Mouse (Mus musculus) midbrain, embryonic 10.5 days (tissue): ENCODE data around the gene Abhd6. TPM values are rescaled to one million over a fixed set of nuclear protein-coding genes. Genes with fewer than 3 reads are reported as not detected.

Experiments used
- DNase-seq: peaks from one replicate; pipeline ENCODE4 v3.0.0-alpha.2; 2017; ENCODE audit warnings: low spot score
- H3K27ac ChIP-seq: fragments of 300-500 bp; sonication (generic); replicated peaks from 2 replicates; pipeline ENCODE4 v1.5.1; 2016; ENCODE audit warnings: mild to moderate bottlenecking
- H3K27me3 ChIP-seq: fragments of 300-500 bp; sonication (generic); 2 replicates; pipeline ENCODE4 v1.6.1; 2016; ENCODE audit warnings: low read depth, mild to moderate bottlenecking; ENCODE audit not compliant: poor library complexity, severe bottlenecking
- H3K36me3 ChIP-seq: fragments of 300-500 bp; sonication (generic); 2 replicates; pipeline ENCODE4 v1.6.1; 2016; ENCODE audit warnings: mild to moderate bottlenecking, moderate library complexity
- H3K4me1 ChIP-seq: fragments of 300-500 bp; sonication (generic); 2 replicates; pipeline ENCODE4 v1.6.1; 2016
- H3K4me3 ChIP-seq: fragments of 300-500 bp; sonication (generic); 2 replicates; pipeline ENCODE4 v1.5.1; 2016; ENCODE audit warnings: mild to moderate bottlenecking, moderate library complexity
- H3K9me3 ChIP-seq: fragments of 300-500 bp; sonication (generic); replicated peaks from 2 replicates; pipeline ENCODE4 v1.6.1; 2016; ENCODE audit warnings: mild to moderate bottlenecking
- WGBS: fragments of 180-500 bp; shearing (Covaris S2); methylation state at CpG from one replicate; pipeline ENCODE4 v1.1.7; 2016; 5-methylcytosine and 5-hydroxymethylcytosine counted together
- polyA plus RNA-seq: library from polyadenylated mRNA; unstranded; fragments of >200 nt; fragmentation: Nextera tagmentation; extraction: Ambion mirVana; gene quantifications from 2 replicates; pipeline ENCODE4 v1.2.1, GENCODE M21; 2016

The Abhd6 gene
- polyA plus RNA-seq, 1 experiment from 2014 or later = 14.7 TPM

- DNase-seq = no peak
- WGBS = 88% methylated on average over 12 of the region's 12 CpGs
- Histone ChIP-seq H3K27ac (no peak overlapping the region), H3K4me3 (no peak overlapping the region), H3K36me3 (0 out of 2 replicates have a peak, but pooled peaks cover 4% of the 10 kb centered on the region), H3K9me3 (no peaks in the 10 kb centered on the region), H3K4me1 (no peaks in the 10 kb centered on the region), H3K27me3 (no peaks in the 10 kb centered on the region)
Observed at GRCm38 (mm10) chr14:8040911-8041678, 38.4 kb downstream of the Abhd6 start.

GRCm38 (mm10) chr14:8042120-8042519 lies 39.4 kb downstream of the Abhd6 start:
- 92% methylated on average over 2 of the region's 2 CpGs for WGBS

GRCm38 (mm10) chr14:8042577-8042976 lies 39.9 kb downstream of the Abhd6 start:
- Histone ChIP-seq H3K4me3 (no peak overlapping the region), H3K27me3 (no peaks in the 10 kb centered on the region), H3K9me3 (no peaks in the 10 kb centered on the region), H3K36me3 (peaks cover 13% of the 10 kb centered on the region), H3K27ac (no peak overlapping the region), H3K4me1 (no peaks in the 10 kb centered on the region)
- WGBS = 96% methylated on average over 9 of the region's 9 CpGs
- DNase-seq = no peak

More at GRCm38 (mm10) chr14:8042120-8042519, 39.4 kb downstream of the Abhd6 start:
- Histone ChIP-seq H3K4me3 (no peak overlapping the region), H3K27me3 (no peaks in the 10 kb centered on the region), H3K36me3 (peaks cover 11% of the 10 kb centered on the region), H3K27ac (no peak overlapping the region), H3K4me1 (no peaks in the 10 kb centered on the region), H3K9me3 (no peaks in the 10 kb centered on the region)
- DNase-seq = no peak

GRCm38 (mm10) chr14:8044330-8044729 lies 41.6 kb downstream of the Abhd6 start:
- Histone ChIP-seq H3K27me3 (no peaks in the 10 kb centered on the region), H3K9me3 (no peaks in the 10 kb centered on the region), H3K4me1 (no peaks in the 10 kb centered on the region), H3K27ac (no peak overlapping the region), H3K4me3 (no peak overlapping the region), H3K36me3 (peaks cover 17% of the 10 kb centered on the region)
- no peak for DNase-seq
- WGBS = 65% methylated on average over 8 of the region's 8 CpGs

GRCm38 (mm10) chr14:8044786-8045185 lies 42.1 kb downstream of the Abhd6 start:
- Histone ChIP-seq H3K4me1 (no peaks in the 10 kb centered on the region), H3K27me3 (no peaks in the 10 kb centered on the region), H3K4me3 (no peak overlapping the region), H3K9me3 (no peaks in the 10 kb centered on the region), H3K36me3 (peaks cover 21% of the 10 kb centered on the region), H3K27ac (no peak overlapping the region)
- DNase-seq = no peak
- WGBS = 87% methylated on average over 6 of the region's 6 CpGs

- DNase-seq = no peak
- H3K4me1 ChIP-seq = no peaks in the 10 kb centered on the region
- H3K36me3 ChIP-seq = peaks cover 25% of the 10 kb centered on the region
- 84% methylated on average over 11 of the region's 11 CpGs for WGBS
- H3K27me3 ChIP-seq = no peaks in the 10 kb centered on the region
- no peak overlapping the region for H3K27ac ChIP-seq
- no peak overlapping the region for H3K4me3 ChIP-seq
- no peaks in the 10 kb centered on the region for H3K9me3 ChIP-seq
Observed at GRCm38 (mm10) chr14:8045187-8045846, 42.6 kb downstream of the Abhd6 start.

GRCm38 (mm10) chr14:8046839-8047238 lies 44.1 kb downstream of the Abhd6 start:
- 92% methylated on average over 6 of the region's 6 CpGs for WGBS
- Histone ChIP-seq H3K27ac (no peak overlapping the region), H3K4me3 (no peak overlapping the region), H3K27me3 (no peaks in the 10 kb centered on the region), H3K9me3 (no peaks in the 10 kb centered on the region), H3K36me3 (peaks cover 28% of the 10 kb centered on the region), H3K4me1 (no peaks in the 10 kb centered on the region)
- DNase-seq = no peak

- no peaks in the 10 kb centered on the region for H3K9me3 ChIP-seq
- peaks cover 33% of the 10 kb centered on the region for H3K36me3 ChIP-seq
- no peak overlapping the region for H3K27ac ChIP-seq
- WGBS = 93% methylated on average over 10 of the region's 10 CpGs
- H3K4me1 ChIP-seq = peaks cover 5% of the 10 kb centered on the region
- H3K4me3 ChIP-seq = no peak overlapping the region
- H3K27me3 ChIP-seq = no peaks in the 10 kb centered on the region
- DNase-seq = no peak
Observed at GRCm38 (mm10) chr14:8049334-8049733, 46.6 kb downstream of the Abhd6 start.

GRCm38 (mm10) chr14:8051869-8052268 lies 49.2 kb downstream of the Abhd6 start:
- Histone ChIP-seq H3K27ac (no peak overlapping the region), H3K36me3 (peaks cover 31% of the 10 kb centered on the region), H3K4me1 (peaks cover 11% of the 10 kb centered on the region), H3K4me3 (no peak overlapping the region), H3K27me3 (no peaks in the 10 kb centered on the region), H3K9me3 (no peaks in the 10 kb centered on the region)
- no peak for DNase-seq
- WGBS = 87% methylated on average over 2 of the region's 2 CpGs

- Histone ChIP-seq H3K27ac (no peak overlapping the region), H3K9me3 (no peaks in the 10 kb centered on the region), H3K36me3 (peaks cover 26% of the 10 kb centered on the region), H3K4me3 (no peak overlapping the region), H3K4me1 (peaks cover 11% of the 10 kb centered on the region), H3K27me3 (no peaks in the 10 kb centered on the region)
- WGBS = 97% methylated on average over 7 of the region's 7 CpGs
- DNase-seq = no peak
Observed at GRCm38 (mm10) chr14:8052661-8053060, 50.0 kb downstream of the Abhd6 start.

- WGBS = 22% methylated on average over 17 of the region's 17 CpGs
Observed at GRCm38 (mm10) chr14:8054310-8055102, 51.8 kb downstream of the Abhd6 start.

GRCm38 (mm10) chr14:8056076-8056475 lies 53.4 kb downstream of the Abhd6 start:
- peaks cover 13% of the 10 kb centered on the region; the same call in 1 of the 2 replicates for H3K36me3 ChIP-seq
- no peak overlapping the region for H3K27ac ChIP-seq
- no peak overlapping the region for H3K4me3 ChIP-seq
- peaks cover 11% of the 10 kb centered on the region for H3K4me1 ChIP-seq
- DNase-seq = no peak
- WGBS = 89% methylated on average over 5 of the region's 5 CpGs
- H3K27me3 ChIP-seq = no peaks in the 10 kb centered on the region
- no peaks in the 10 kb centered on the region for H3K9me3 ChIP-seq

More at GRCm38 (mm10) chr14:8054310-8055102, 51.8 kb downstream of the Abhd6 start:
- Histone ChIP-seq H3K27me3 (no peaks in the 10 kb centered on the region), H3K4me1 (peaks cover 11% of the 10 kb centered on the region), H3K9me3 (no peaks in the 10 kb centered on the region), H3K27ac (peak overlapping the region; percentile 64), H3K4me3 (no peak overlapping the region), H3K36me3 (peaks cover 21% of the 10 kb centered on the region)
- no peak for DNase-seq
